Mouse (Mus musculus): Measurements from ENCODE around the gene Pgp.

Gene Pgp

GRCm38 (mm10) chr17:24485090-24485860 is 15.1 kb downstream of the Pgp start:
- DNase-seq (ENCODE audit: low spot score): no peak

- no peak for DNase-seq (ENCODE audit: low spot score)
Measured at GRCm38 (mm10) chr17:24488186-24488661, 18.0 kb downstream of the Pgp start, which contains the start of gene Caskin1. TSS of gene Caskin1 (plus strand) at chr17:24488601.

- DNase-seq (ENCODE audit: low spot score): peak; percentile 34
Measured at GRCm38 (mm10) chr17:24488662-24489264, 18.6 kb downstream of the Pgp start.

- DNase-seq (ENCODE audit: low spot score): no peak
Measured at GRCm38 (mm10) chr17:24489265-24490030, 19.3 kb downstream of the Pgp start.

- DNase-seq (ENCODE audit: low spot score): no peak
Measured at GRCm38 (mm10) chr17:24490399-24490798, 20.2 kb downstream of the Pgp start.

GRCm38 (mm10) chr17:24494627-24495335 is 24.6 kb downstream of the Pgp start:
- DNase-seq (ENCODE audit: low spot score): peak; percentile 43

GRCm38 (mm10) chr17:24495443-24495842 is 25.3 kb downstream of the Pgp start:
- no peak for DNase-seq (ENCODE audit: low spot score)

- no peak for DNase-seq (ENCODE audit: low spot score)
Measured at GRCm38 (mm10) chr17:24496026-24496425, 25.8 kb downstream of the Pgp start.

GRCm38 (mm10) chr17:24502208-24502607 is 32.0 kb downstream of the Pgp start:
- no peak for DNase-seq (ENCODE audit: low spot score)

GRCm38 (mm10) chr17:24504085-24504484 is 33.9 kb downstream of the Pgp start:
- no peak for DNase-seq (ENCODE audit: low spot score)

- no peak for DNase-seq (ENCODE audit: low spot score)
Measured at GRCm38 (mm10) chr17:24505286-24505955, 35.2 kb downstream of the Pgp start.

- no peak for DNase-seq (ENCODE audit: low spot score)
Measured at GRCm38 (mm10) chr17:24506332-24507070, 36.3 kb downstream of the Pgp start.

- DNase-seq (ENCODE audit: low spot score): no peak
Measured at GRCm38 (mm10) chr17:24507129-24507664, 37.0 kb downstream of the Pgp start.

GRCm38 (mm10) chr17:24507806-24508460 is 37.7 kb downstream of the Pgp start:
- DNase-seq (ENCODE audit: low spot score): no peak

GRCm38 (mm10) chr17:24513609-24514008 is 43.4 kb downstream of the Pgp start:
- peak; percentile 38 for DNase-seq (ENCODE audit: low spot score)

- no peak for DNase-seq (ENCODE audit: low spot score)
Measured at GRCm38 (mm10) chr17:24514270-24515257, 44.4 kb downstream of the Pgp start.

- no peak for DNase-seq (ENCODE audit: low spot score)
Measured at GRCm38 (mm10) chr17:24520450-24520849, 50.3 kb downstream of the Pgp start.

All from urinary bladder, postnatal 25 days (tissue).